Mouse (Mus musculus) layer of hippocampus, postnatal 25 days (tissue): Measurements from ENCODE around the gene Mob3a. TPM values are rescaled to one million over a fixed set of nuclear protein-coding genes. Genes with fewer than 3 reads are reported as not detected.

ENCODE experiments used
- DNase-seq, 2 experiments: peaks; one replicate each; pipeline ENCODE4 v3.0.0; 2022; ENCODE audit warnings: mixed read lengths in 2 of 2, low spot score in 1 of 2; ENCODE audit errors: extremely low spot score in 1 of 2
- total RNA-seq, 2 experiments: library from RNA; stranded (reverse); gene quantifications; 2 replicates each; pipeline ENCODE4 v1.2.3; 2021

Gene Mob3a
- 10 to 100 TPM; 13.0 to 13.6 TPM for total RNA-seq

DNA sequence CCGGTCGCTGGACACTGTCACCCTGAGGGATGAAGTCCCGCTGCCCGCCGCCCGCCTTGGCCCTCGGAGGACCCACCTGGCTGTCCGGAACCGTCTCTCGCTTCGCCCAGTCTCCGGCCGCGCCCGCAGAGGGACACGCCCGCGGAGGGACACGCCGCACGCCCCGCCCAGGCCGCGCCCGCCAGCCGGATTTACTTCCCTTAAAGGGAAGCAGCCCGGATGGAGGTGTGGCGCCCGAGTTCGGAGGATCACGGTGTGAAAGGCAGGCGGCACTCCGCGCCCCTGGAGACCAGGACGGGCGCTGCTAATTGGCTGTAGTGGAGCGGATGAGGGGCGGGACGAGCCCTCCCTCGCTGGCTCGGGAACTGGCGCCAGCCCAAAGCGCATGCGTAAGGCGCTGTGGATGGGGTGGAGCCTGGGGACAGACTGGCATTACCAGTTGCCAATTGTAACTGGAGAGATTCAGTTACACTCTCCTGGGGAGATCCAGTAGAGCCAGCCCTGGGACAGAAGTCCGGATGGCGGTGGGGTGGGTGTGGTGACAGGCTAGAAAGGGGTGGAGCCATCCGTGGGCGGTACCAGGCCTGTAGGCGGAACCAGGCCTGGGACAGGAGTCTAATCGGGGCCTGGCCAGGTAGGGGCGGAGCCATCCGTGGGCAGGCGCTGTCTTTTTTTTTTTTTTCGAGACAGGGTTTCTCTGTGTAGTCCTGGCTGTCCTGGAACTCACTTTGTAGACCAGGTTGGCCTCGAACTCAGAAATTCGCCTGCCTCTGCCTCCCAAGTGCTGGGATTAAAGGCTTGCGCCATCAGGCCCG, at the start of gene Mob3a, which contains the start of gene Izumo4:
Mob3a (minus strand) TSS at position 257 of the 815 bp plus-strand sequence.
Izumo4 (plus strand) TSS at position 464 of the 815 bp plus-strand sequence.
- peak; percentile 89 to 96 for DNase-seq

GRCm38 (mm10) chr10:80751188-80751832, 49.5 kb upstream of the Mob3a start:
- no peak for DNase-seq

GRCm38 (mm10) chr10:80748609-80749008, 46.8 kb upstream of the Mob3a start:
- peak in 1 of 2 experiments; percentile 36 for DNase-seq

- DNase-seq: peak; percentile 69 to 83
Measured at GRCm38 (mm10) chr10:80747410-80747809, 45.6 kb upstream of the Mob3a start.

DNA sequence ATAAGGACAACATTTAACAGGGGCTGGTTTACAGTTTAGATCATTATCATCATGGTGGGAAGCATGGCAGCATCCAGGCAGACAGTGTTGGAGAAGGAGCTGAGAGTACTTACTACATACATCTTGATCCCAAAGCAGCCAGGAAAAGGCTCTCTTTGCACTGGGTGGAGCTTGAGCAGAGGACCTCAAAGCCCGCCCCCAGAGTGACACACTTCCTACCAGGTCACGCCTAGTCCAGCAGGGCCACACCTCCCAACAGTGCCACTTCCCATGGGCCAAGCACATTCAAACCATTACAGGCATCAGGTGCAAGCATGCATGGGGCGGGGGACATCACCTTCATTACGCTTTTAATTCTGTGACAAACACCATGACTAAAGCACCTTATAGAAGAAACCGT, 42.5 kb upstream of the Mob3a start:
- DNase-seq: no peak

DNA sequence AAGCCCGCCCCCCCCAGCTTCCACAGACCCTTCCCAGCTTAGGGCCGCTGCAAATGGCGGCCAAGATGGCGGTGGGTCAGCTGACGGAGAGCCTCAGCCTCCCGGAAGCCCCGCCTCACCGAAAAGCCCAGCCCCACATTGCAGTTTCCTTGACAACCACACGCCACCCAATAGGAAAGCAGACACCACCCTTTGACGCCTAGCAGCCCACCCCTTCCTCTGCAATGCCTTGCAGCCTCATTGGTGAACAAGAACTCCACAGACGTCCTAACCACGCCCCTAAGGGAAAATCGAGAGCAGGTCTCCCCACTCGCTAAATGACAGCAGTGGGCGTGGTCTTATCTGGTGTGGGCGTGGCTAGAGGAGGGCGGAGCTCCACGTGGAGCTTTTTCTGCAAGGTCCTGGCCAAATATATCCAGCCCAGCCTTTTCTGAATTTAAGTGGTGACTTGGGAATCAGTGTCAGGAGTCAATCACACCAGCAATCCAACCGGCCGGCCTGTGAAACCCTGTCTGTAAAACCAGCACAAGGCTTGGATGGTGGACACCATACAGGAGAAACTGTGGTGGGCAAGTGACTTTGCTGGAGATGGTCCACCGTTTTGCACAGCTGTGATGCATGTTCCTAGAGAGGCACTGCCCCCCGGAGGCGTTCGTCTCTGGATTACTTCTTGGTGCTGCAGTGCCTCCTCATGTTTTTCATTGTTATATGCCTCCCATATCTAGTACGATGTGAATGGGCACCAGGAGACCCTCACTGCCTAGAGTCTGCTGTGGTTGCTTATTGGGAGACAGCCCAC, 40.6 kb upstream of the Mob3a start, which contains the start of gene Ap3d1:
Ap3d1 (minus strand) TSS at position 85 of the 799 bp plus-strand sequence.
- peak; percentile 82 to 93 for DNase-seq

- DNase-seq: no peak
Measured at GRCm38 (mm10) chr10:80741634-80742179, 39.9 kb upstream of the Mob3a start.

DNA sequence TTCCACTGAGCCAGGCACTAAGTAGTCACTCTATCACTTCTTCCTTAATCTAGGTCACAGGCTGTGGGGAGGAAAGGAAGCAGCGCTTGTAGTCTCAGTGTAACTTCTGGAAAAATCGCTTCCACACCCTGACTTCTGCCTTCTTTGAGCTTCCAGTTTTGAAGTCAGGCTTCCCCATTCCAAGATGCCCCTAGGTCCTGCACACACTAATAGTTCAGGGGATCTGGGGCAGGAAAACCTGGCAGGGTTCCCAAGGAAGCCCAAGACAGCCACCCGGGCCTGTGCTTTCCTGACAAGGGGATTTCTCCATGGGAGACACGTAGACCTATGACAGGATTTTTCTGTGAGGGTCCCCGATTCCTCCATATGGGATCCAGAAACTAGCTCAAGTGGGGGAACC, 39.4 kb upstream of the Mob3a start:
- no peak for DNase-seq

DNA sequence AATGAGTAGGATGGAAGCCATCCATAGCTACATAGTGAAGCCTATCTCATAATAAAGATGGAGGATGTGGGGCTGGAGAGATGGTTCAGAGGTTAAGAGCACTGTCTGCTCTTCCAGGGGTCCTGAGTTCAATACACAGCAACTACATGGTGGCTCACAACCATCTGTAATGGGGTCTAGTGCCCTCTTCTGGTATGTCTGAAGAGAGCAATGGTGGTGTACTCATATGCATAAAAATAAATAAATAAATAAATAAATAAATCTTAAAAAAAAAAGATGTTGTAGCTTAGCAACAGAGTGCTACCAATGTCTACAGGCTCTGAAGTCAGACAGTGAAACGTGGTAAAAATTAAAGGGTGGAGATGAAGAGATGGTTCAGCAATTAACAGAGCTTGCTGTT, 36.9 kb upstream of the Mob3a start:
- no peak for DNase-seq

DNA sequence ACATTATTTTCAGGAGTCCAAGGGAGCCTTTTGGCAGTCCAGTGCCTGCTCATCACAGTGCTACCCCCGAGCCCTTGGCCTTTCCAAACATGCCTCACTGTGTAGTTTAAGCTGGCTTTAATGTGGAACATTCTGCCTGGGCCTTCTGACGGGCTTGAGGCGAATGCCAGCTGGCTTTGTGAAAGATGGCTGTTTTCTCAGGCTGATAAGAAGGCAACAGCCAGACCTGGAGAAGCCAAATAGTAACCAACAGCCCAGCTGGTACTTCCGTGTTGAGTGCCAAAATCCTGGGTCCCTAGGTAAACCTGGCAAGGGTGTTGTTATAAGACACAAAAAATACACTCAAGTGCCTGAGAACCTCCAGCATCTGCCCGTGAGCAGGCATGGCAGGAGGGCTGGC, 35.0 kb upstream of the Mob3a start:
- DNase-seq: no peak

DNA sequence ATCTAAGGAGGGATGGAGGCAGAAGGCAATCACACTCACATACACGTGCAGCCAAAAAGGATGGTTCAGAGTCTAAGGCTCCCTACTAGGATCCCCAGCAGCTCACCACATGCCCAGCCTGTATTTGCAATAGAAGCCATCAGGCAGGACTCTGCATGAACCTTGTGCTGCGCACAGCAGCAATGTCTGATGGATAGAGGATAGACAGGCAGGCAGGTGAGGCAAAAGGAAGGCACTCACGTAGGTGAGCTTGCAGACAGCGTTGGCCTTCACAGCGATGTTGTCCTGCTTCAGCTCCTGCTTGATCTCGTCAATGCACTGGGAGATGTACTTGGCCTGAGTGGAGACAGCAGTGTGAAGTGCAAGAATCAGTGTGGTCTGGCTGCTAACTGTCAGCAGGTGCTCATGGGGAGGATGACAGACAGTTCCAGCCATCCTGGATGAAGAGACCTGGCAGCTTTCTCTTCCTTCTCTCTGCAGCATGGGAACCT, 30.9 kb upstream of the Mob3a start:
- no peak for DNase-seq

GRCm38 (mm10) chr10:80727369-80728127, 25.8 kb upstream of the Mob3a start:
- DNase-seq: no peak

DNA sequence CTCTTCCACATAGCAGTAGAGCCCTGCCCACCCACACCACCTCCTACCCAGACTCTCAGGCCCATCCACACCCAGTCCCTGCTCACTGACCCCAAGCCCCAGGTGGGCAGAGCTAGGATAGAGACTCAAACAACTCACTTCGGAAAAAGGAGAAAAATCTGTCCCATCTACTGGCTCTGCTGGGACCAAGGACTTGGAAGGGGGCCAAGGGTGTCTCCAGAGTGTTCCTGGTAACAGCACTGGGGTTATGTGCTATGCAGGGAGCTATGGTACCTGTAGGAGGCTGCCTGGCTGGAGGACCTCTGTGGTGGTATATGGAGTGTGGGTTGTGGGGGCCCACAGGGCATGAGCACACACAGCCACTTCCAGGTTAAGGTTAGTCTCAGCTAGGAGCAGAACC, 15.5 kb upstream of the Mob3a start:
- DNase-seq: no peak

- no peak for DNase-seq
Measured at GRCm38 (mm10) chr10:80710834-80711233, 9.1 kb upstream of the Mob3a start.

DNA sequence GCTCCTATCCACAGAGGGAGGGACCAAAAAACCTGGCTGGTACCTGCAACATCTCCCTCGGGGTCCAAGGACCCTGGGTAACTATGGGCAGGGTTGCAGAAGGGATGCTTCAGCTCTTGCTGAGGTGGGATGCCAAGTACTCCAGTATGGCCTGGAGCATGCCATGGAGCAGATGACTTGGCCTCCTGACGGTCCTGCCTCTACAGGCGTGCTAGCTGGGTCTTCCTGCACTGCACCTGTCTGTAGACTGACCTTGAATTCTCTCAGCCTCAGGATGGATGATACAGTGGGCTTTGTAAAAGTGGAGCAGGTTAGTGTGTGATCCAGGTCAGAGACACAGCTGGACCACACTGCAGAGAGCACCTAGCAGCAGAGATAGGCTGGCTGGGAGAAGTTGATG, 3.7 kb upstream of the Mob3a start:
- no peak for DNase-seq

DNA sequence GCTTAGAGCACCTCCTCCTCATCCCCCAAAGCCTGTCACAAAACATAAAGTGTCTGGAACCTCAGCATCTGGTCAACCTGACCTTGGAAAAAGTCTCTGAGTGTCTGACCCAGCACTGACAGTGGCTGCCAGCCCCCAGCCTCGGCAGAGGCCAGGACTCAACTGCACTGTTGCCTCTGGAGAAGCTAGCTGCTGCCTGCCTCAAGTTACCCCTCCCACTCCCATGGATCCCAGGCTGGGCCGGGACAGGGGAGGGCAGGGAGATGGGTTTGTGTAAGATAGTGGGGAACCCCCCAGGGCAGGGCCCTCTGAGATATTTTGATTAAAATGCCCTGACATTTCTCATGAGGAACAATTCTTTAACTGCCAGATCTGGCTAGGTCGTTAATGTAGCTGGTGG, 3.3 kb upstream of the Mob3a start:
- DNase-seq: no peak

- DNase-seq: no peak
Measured at GRCm38 (mm10) chr10:80704418-80704817, 2.6 kb upstream of the Mob3a start.

- DNase-seq: no peak
Measured at GRCm38 (mm10) chr10:80703643-80704042, 1.9 kb upstream of the Mob3a start.

DNA sequence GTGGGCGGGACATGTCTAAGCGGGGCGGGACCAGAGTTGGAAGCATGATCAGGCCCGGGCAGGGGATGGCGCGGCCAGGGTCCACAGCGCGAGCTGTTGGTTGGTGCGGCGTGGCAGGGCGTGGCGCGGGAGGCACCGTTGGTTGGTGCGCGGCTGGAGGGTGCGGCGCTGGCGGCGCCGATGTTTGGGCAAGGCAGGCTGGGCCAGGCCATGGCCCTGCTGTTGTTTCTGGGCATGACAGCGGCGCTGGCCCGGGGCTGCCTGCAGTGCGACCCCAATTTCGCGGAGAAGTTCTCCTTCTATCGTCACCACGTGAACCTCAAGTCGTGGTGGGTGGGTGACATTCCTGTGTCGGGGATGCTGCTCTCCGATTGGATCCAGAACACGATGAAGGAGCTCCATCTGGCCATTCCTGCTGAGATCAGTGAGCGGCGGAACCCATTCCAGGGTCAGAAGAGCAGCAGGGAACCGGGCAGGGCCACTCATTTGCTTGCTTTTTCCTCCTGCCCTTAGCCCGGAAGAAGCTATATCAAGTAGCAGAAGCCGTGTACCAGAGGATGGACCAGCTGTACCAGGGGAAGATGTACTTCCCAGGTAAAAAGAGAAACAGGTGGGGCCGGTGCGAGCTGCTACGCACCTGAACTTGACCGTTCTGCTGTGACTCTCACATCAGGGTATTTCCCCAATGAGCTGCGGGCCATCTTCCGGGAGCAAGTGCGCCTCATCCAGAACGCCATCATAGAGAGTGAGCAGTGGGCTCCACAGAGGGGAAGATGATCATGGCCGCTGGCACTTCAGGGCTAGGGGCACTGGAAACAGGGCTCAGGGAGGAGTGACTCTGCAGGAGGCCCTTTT, 986 bp upstream of the Mob3a start:
- DNase-seq: peak; percentile 77 to 92
